Mouse (Mus musculus) retina, adult 2 months (tissue): Measurements from ENCODE around the gene Rere.

Source experiments
- DNase-seq: peaks from one replicate; pipeline ENCODE4 v3.0.0-alpha.2; 2012; ENCODE audit warnings: low read depth, low spot score

Gene Rere

DNA sequence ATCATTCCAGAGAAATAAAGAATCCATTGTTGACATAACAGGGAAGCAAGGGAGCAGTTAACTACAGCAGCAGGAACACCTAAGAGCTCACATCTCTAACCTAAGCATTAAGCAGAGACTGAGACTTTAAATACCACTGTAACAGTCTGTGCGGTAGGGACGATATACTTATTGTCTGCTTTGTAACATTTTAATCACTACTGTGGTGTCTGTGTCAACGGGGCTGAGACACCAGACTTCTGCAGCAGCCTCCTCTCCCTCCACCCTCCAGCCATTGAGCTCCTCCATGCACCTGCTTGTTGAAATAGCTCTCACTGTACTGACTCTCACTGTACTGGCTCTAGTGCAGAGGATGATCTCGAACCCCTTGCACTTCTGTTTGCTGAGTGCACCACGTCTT lies 98.8 kb downstream of the Rere start:
- DNase-seq, result no peak

DNA sequence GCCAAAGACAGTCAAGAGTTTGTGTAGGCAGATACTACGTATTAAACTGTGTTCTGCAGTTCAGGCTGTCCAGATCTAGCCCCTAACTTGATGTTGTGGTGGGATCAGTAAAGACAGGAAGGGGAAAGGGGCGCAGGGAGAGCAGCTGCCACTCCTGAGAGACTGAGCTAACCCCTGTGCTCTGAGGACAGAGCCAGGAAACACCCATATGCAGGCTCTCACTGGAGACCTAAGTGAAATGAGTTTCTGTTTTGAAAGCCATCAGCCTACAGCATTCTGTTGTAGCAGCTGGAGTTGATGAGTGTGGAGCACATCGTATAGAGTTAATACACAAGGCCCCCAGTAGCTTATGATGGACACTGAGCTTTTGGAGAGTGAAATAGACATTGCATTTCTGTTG lies 101.1 kb downstream of the Rere start:
- DNase-seq, result no peak

DNA sequence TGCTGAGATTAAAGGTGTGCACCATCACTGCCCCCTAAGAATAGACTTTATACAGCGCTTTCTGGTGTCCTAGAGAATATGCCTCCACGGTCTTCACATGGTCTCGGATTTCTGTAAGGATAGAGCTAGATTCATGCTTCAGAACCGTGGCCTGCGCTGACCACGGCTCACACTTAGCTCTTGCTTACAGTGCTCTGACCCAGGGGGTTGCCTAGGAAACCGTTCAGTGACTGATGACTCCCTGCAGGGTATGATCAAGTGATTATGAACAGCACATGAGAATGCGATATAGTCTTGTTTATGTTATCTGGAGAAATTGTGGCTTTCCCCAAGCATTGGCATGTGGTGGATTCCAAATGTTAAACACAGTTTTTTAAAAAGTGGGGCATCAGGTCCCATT lies 103.0 kb downstream of the Rere start:
- no peak for DNase-seq

- DNase-seq, result no peak
These were observed 103.5 kb downstream of the Rere start for GRCm38 (mm10) chr4:150384899-150385298.

DNA sequence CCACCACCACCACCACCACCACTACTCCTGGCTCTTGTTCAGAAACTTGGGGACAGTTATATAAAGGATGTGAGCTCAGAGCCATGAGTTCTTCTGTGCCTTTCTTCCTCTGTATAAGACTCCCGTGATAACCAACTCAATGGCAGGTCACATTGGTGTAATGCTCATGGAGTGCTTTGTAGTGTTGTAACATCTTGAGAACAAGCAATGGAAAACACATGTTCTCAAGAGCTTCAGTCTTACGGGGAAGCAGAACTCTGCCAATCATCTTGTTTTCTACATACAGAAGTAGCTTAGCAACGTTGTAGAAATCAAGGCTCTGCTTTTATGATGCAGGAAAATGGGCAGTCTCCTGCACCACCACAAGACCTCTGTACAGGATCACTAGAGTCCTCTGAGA lies 107.1 kb downstream of the Rere start:
- no peak for DNase-seq

- no peak for DNase-seq
These were observed 112.2 kb downstream of the Rere start for GRCm38 (mm10) chr4:150393607-150394006.

GRCm38 (mm10) chr4:150394091-150394490 lies 112.6 kb downstream of the Rere start:
- no peak for DNase-seq

DNA sequence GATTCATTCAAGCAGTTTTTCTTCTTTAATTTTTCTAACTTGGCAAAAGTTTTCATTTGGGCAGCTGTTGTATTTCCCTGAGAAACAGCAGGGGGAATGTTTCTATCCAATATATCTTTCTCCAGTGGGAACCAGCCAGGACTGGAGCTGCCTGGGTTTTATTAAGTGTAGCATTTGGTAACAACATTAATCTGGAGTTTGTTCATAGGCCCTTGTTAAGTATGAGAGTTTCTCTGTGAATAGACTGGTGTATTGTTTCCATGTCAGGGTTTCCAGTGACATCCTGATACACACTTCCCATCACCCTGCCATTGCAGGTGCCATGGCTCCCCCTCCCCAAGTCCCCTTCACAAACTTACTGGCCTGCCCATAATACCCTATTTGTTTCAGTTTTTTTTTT lies 114.9 kb downstream of the Rere start:
- DNase-seq, result no peak

DNA sequence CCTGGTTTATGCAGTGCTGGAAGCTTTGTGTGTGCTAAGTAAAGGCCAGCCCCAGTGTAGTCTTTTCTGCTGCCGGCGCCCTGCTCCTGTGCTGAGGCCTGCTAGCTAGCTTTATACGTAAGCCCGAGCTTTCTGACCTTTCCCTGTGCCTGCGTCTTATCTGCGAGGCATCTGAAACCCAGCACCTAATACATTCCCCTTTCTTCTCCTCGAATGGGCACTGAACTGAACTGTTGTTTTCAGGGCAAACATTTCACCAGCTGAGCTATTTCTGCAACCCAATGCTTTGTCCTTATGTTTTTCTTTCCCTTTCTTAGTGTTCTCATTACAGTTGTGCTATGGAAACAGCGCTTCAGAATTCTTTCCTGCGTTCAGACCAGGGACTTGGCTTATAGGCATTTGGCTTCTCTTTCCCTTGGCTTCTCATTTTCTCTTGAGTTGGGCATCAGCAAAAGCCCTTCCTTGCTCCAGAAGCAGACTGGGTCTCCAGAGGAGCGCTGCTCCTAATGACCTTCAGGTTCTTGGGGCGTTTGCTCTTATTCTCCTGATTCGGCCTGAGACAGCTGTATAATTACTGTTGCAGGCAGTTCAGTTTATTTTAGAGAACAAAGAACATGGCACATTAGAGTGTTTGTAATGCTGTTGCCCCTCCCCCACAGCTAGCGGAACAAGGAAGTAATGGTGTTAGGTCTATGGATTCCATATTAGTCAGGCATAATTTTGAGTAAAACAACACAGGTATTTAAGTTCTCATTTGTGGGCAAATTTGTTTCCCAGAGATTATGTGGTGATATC lies 115.6 kb downstream of the Rere start:
- DNase-seq, result no peak

GRCm38 (mm10) chr4:150399032-150399431 lies 117.6 kb downstream of the Rere start:
- no peak for DNase-seq

- no peak for DNase-seq
These were observed 120.6 kb downstream of the Rere start for GRCm38 (mm10) chr4:150401830-150402607.

DNA sequence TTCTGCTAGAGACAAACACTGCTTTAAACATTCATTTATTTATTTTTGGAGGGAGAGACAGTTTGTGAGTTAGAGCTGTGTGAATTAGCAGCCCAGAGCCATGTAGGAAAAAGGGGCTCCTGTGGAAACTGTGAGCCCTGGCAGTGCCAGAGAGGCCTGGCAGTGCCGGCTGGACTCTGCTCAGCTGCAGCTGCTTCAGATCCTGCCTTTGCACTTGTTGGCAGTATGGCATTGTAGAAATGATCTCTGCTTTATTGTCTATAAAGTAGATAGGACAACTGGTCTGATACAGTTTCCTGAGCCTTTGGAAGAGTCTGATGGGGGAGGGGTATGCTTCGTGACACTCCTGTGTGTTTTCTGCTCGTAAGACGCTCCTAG lies 121.2 kb downstream of the Rere start:
- DNase-seq, result no peak

DNA sequence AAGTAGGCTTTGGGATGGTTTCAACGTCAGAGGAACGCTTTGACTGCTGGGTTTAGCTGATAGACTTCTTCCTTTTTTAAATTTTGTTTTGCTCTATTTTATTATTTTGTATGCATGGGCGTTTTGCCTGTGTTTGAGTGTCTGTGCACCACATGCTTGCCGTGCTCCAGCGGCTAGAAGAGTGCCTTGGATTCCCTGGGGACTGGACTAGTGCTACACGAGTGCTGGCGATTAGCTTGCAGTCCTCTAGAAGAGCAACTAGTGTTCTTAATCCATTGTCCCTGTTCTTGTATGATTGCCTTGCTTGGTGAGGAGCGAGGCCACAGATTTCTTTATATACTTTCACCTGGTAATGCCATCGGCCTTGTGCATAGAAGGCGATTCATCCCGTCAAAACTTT lies 122.5 kb downstream of the Rere start:
- DNase-seq, result no peak

GRCm38 (mm10) chr4:150404583-150404982 lies 123.1 kb downstream of the Rere start:
- DNase-seq, result no peak

GRCm38 (mm10) chr4:150405786-150406185 lies 124.3 kb downstream of the Rere start:
- DNase-seq, result no peak

DNA sequence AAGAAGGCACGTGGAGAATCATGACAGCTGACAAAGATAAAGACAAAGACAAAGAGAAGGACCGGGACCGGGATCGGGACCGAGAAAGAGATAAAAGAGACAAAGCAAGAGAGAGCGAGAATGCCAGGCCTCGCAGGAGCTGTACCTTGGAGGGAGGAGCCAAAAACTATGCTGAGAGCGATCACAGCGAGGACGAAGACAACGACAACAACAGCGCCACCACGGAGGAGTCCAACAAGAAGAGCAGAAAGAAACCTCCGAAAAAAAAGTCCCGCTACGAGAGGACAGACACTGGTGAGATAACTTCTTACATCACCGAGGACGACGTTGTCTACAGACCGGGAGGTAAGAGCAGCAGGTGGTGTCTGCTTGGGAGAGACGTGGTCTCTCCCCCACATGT lies 124.9 kb downstream of the Rere start:
- DNase-seq, result no peak

- no peak for DNase-seq
These were observed 125.4 kb downstream of the Rere start for GRCm38 (mm10) chr4:150406821-150407220.

GRCm38 (mm10) chr4:150414296-150414695 lies 132.8 kb downstream of the Rere start:
- DNase-seq, result no peak

- DNase-seq, result no peak
These were observed 133.3 kb downstream of the Rere start for GRCm38 (mm10) chr4:150414759-150415158.

DNA sequence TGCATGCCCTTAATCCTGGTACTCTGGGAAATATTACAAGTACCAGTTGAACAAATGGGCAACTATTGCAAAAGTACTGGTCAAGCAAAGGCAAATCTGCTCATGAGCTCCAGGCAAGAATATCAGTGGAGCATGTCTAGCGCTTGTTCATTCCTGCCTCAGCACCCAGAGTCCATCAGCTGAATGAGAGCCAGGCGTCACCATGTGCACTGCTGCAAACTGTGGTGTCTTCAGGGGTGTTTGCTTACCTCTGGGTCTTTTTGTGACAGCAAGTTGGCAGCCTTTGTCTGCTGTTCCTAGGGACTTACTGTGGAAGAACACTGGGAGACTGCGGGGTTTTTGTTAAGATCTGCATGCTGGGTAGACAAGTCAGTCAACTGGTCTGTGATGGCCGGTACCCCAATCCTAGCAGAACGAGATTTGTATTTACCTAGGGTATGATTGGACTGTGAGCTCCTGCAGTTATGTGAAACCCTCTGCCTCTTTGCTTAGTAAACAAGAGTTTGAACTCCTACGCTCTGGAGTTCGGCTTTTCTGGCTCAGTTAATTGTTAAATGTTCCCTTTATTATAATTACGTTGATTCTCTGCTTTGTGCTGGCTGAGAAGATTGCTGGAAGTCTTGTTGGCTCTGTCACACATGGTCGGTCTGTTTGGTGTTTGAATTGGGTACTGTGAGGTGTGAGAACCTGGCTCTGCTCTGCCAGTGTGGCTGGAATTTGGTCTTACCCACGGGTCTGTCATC lies 134.0 kb downstream of the Rere start:
- DNase-seq, result no peak

DNA sequence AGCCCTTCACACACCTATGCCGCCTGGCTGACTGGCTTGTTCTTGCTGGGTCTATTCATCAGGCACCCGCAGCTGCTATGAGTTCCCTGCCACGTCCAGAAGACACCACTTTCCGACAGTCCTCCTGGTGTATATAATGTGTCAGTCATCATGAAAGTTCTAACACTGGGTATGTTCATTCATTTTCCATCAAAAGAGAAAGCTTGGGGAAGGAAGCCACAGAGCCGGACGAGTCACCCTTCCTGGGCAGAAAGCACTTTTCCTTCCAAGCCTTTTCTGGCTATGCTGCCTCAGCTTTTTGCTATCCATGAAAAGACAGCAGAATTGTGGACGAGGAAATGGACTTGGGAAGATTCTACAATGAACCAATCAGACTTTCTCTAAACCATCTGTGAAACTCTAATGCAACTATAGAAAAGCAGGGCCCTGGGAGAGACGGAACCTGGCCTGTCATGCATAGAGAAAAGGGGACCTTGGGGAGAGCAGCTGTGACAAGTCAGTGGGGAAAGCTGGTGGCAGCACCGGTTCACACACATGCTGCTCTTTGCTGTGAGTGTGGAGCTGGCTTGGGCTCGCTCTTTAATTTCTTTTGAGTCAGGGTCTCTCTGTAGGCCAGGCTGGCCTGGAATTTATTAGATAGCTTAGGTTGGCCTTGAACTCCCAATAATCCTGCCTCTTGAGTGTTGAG lies 139.3 kb downstream of the Rere start:
- no peak for DNase-seq
